Mouse (Mus musculus): Measurements from ENCODE around the gene Defa32. TPM values are rescaled to one million over a fixed set of nuclear protein-coding genes. Genes with fewer than 3 reads are reported as not detected.
"Not testable (repeated sequence)": the region's sequence is repeated elsewhere in the genome, so short reads cannot be mapped to it uniquely, and the experiment has no call there.

Gene Defa32
- not detected for total RNA-seq (2021)
- long read RNA-seq: 0 reads

- not testable (repeated sequence) for DNase-seq (ENCODE audit: low spot score in 2 of 2)
These were observed at the start of gene Defa32 for GRCm38 (mm10) chr8:21528732-21529131. Gene Defa32, plus strand, starts transcription at chr8:21529032.

GRCm38 (mm10) chr8:21508958-21509357 is 19.9 kb upstream of the Defa32 start, which contains the start of gene Defa20:
Gene Defa20, plus strand, starts transcription at chr8:21509258.
- DNase-seq (ENCODE audit: low spot score in 2 of 2): not testable (repeated sequence)

- not testable (repeated sequence) for DNase-seq (ENCODE audit: low spot score in 2 of 2)
These were observed 36.3 kb downstream of the Defa32 start, which contains the start of gene Defa37 for GRCm38 (mm10) chr8:21565086-21565485. Gene Defa37, plus strand, starts transcription at chr8:21565386.

Other genes starting within 250 kb of the Defa32 start
- gene Defa27, start 213.5 kb upstream of the Defa32 start, total RNA-seq (2021): not detected
- not detected for gene Defa29, start 202.0 kb upstream of the Defa32 start, total RNA-seq (2021)
- gene Defa2, start 150.5 kb upstream of the Defa32 start, total RNA-seq (2021): not detected
- not detected for gene Defa33, start 137.2 kb upstream of the Defa32 start, total RNA-seq (2021)
- gene Defa36, start 101.6 kb upstream of the Defa32 start, total RNA-seq (2021): not detected
- not detected for gene Gm7849, start 72.5 kb upstream of the Defa32 start, total RNA-seq (2021)
- gene Defa20, start 19.8 kb upstream of the Defa32 start, total RNA-seq (2021): not detected
- gene Defa37, start 36.4 kb downstream of the Defa32 start, total RNA-seq (2021): not detected
- gene Defa28, start 54.0 kb downstream of the Defa32 start, total RNA-seq (2021): not detected
- not detected for gene Gm7861, start 65.5 kb downstream of the Defa32 start, total RNA-seq (2021)
- not detected for gene Defa26, start 89.2 kb downstream of the Defa32 start, total RNA-seq (2021)
- gene Defa17, start 126.7 kb downstream of the Defa32 start, total RNA-seq (2021): not detected
- gene Defa34, start 136.8 kb downstream of the Defa32 start, total RNA-seq (2021): not detected
- gene AY761184, start 174.6 kb downstream of the Defa32 start, total RNA-seq (2021): not detected
- not detected for gene Defa24, start 205.5 kb downstream of the Defa32 start, total RNA-seq (2021)